Mouse (Mus musculus): ENCODE measurements at regions not wholly inside any gene's neighbourhood (a gene's known extent, or its start where the extent isn't known, plus 50 kb on each side); places are given as distances from the start of the nearest gene placed in this dataset.

DNA sequence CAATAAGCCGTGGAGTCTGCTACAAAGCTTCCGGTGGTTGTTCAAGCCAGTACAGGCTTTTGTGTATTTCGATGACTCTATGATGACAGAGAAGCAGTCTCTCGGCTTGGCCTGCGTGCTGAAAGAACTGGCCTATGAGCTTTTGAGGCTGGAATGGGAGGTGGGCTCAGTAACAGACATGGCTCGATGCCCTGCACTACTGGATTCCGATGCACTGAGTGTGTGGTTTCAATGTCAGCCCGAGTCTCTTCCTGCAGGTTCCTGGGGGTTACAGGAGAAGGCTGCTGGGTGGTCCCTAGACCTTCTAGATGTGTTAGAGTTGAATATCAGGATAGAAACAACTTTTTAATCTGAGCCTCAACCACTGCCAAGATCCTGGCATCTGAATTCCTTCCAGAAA is 53.2 kb downstream of the Gm815 start:
- in situ Hi-C loops (cut with MboI; ENCODE audit: unreplicated experiment in 2 of 2), result no loop called here

DNA sequence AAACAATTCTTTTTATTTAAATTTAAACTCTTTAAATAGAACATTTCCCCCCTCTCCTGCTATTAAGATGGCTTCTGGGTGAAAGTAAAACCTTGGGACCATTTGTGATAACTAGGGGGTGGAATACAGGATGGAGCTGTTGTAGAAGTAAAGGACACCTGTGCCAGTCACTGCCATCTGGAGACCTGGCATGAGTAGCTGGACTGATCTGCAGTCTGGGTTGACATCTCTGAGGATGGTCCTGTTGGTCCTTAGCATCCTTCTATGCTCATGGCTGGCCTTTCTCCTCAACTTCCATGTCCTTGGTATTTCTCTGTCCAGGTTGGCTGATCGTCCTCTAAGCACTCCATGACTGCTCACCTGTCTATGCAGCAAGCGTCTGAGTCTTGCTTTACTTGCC is 58.3 kb downstream of the Gm815 start:
- in situ Hi-C loops (cut with MboI; ENCODE audit: unreplicated experiment in 2 of 2), result no loop called here

GRCm38 (mm10) chr19:26946562-26946961 is 60.9 kb downstream of the Gm815 start:
- in situ Hi-C loops (cut with MboI; ENCODE audit: unreplicated experiment in 2 of 2), result no loop called here

GRCm38 (mm10) chr19:26948479-26948878 is 62.8 kb downstream of the Gm815 start:
- in situ Hi-C loops (cut with MboI; ENCODE audit: unreplicated experiment in 2 of 2), result no loop called here

DNA sequence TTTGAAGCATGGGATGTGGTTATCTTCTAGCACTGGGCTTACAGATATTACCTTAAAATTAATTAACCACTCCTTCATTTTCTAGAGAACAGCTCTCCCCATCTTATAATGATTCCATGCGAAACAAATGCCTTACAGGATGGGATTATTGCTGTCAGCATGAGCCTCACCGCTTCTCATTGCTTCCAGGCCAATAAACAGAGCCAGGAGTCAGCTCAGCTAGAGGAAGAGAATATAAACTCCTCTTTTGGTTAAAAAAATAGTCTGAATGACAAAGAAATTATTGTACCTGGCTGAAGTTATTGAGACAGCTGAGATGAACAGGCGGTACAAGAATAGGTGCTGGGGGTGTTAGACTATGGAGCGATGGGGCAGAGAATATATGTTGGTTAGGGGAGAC is 63.5 kb downstream of the Gm815 start:
- in situ Hi-C loops (cut with MboI; ENCODE audit: unreplicated experiment in 2 of 2), result no loop called here

GRCm38 (mm10) chr19:26953348-26953747 is 67.7 kb downstream of the Gm815 start:
- in situ Hi-C loops (cut with MboI; ENCODE audit: unreplicated experiment in 2 of 2), result loop anchor here in 1 of 2 experiments (25.0 kb wide), 1 partner anchor 1059 kb away; the partner anchor contains the start of gene Rfx3

DNA sequence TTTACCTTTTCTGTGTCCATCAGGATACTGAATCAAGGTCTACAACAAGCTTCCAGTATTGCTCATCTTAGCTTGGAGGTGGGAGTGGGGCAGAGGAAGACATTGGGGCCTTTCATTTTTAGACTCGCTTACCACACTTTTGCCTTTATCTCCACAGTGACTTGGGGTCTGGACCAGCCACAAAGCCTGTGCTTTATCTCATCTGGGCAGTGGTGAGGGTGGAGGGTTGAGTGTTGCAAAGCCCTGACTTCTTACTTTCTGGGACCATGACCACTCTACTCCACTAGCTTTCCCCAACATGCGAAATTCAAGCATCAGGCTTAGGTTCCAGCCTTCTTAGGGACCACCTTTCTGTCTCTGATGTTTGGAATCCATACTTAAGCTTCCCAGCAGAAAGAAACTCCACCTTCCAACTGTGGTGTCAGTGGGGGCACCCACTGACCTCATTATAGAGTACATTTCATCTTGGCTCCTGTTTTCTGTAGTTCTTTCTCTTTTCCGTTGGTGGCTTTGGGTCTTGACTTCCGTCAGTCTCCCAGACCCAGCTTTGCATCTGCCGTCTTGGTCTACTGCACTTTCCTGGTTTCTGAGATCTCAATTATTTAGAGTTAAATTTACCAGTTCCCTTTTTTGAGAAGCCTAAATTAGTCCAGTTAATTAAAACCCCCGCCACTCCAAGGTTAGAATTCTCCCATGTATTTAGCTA is 80.5 kb downstream of the Gm815 start:
- in situ Hi-C loops (cut with MboI; ENCODE audit: unreplicated experiment in 2 of 2), result loop anchor here in 1 of 2 experiments (5.0 to 25.0 kb wide), 3 partner anchors 219 to 1046 kb away; partner anchors contain the start of gene Rfx3

- in situ Hi-C loops (cut with MboI; ENCODE audit: unreplicated experiment in 2 of 2), result loop anchor here (5.0 to 25.0 kb wide), 3 partner anchors 238 to 1039 kb away; partner anchors contain the start of genes Pum3 (in 1 of the 2) and Rfx3 (in 1 of the 2)
These were observed 87.4 kb downstream of the Gm815 start for GRCm38 (mm10) chr19:26973058-26973457.

DNA sequence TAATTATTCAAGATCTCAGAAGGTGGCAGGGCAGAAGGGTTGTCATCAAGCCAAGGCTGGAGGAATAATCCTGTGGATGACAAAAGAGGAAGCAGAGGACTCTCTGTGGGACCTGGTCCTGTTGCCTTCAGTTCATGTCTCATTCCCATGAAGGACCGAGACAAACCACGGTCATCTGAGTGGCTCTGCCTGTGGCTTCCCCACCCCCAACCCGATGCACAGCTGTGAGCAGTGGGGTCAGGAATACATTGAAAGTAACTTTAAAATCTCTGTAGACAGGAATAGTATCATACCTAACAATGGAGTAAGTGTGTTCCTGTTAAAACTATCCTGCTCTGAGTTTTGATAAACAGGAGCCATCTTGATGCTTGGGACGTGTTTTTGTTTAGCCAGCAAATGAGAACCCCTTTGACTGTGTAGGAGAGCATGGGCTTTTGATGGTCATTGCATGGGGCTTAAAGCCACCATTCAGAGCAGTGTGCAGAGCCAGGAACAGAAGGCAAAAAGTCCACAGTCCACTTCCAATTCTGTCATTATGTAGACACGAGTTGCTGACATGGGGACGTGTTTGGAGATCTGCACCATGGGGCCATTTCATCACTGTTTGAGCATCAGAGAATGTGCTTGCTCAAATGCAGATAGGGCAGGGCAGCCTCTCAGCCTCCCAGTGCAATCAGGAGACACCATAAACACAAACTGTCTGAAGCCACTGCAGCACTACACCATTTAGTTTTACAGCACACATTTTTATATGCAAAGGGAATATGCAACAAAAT is 88.3 kb downstream of the Gm815 start:
- in situ Hi-C loops (cut with MboI; ENCODE audit: unreplicated experiment in 2 of 2), result loop anchor here (5.0 to 25.0 kb wide), 3 partner anchors 239 to 1038 kb away; partner anchors contain the start of genes Pum3 (in 1 of the 2) and Rfx3 (in 1 of the 2)

GRCm38 (mm10) chr19:26974576-26975204 is 89.0 kb downstream of the Gm815 start:
- in situ Hi-C loops (cut with MboI; ENCODE audit: unreplicated experiment in 2 of 2), result loop anchor here (5.0 to 25.0 kb wide), 3 partner anchors 240 to 1038 kb away; partner anchors contain the start of genes Pum3 (in 1 of the 2) and Rfx3 (in 1 of the 2)

DNA sequence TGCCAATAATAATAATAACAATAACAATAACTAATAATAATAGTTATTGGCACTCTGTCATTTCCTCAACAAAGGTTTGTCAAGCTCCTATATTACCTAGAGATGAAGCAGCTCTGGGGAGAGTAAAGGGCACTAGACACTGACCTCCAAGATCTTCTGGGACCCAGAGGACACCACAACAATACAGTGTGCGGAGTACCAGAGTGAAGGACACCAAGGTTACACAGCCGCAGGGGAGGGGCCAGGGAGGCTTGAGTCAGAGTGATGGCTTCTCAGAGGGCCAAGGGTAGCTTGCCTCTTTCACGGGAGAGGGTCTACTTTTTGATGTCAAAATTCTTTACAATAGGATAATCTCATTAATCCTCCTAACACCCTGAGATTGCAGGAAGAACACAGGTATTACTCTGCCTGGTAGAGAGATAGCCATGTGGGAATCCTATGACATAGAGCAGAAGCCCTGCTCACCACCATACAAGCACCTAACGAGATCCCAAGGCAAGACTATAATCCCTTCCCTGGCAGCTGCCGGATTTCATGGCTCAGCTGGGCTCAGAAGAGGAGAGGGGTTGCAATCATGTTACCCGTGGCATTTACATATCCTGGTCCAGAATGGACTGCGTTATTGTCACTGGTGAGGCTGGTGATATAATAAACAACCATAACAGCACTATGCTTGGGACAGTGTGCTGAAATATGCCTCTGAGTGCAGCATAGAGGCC is 91.1 kb downstream of the Gm815 start:
- in situ Hi-C loops (cut with MboI; ENCODE audit: unreplicated experiment in 2 of 2), result loop anchor here in 1 of 2 experiments (10.0 kb wide), 1 partner anchor 242 kb away; no protein-coding TSS in a partner anchor

DNA sequence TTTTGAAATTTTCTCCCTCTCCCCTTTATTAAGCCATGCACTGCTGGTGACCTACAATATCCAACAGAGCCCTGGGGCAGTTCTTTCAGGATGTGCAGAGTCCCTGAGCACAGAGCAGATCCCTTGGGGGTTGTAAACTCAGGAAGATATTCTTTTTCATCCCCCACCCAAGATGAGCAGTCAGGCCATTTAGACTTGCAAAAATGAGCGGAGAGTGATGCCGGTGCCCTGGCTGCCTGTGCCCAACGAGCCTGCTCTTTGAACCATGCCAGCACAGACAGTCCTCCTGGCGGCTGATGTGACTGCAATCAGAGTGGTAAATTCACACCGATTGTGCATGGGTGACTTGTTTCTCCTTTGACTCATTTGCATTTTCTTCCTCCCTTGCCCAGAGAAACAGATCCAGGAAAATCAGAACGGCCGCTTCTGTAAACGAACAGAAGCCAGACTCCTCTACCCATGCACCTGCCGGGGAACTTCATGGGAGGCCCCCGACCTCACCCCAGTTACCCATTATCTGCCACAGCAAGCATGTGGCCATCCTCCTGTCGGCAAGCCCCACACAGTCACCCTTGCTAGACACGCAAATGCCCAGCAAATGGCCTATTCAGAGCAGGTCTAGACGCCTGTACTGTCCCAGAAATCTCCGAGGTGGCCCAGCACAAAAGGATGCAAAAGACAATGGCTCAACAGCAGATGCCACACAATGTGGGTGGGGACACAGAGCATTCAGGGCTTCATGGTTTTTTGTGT is 92.4 kb downstream of the Gm815 start:
- in situ Hi-C loops (cut with MboI; ENCODE audit: unreplicated experiment in 2 of 2), result loop anchor here in 1 of 2 experiments (10.0 kb wide), 1 partner anchor 243 kb away; no protein-coding TSS in a partner anchor

- in situ Hi-C loops (cut with MboI; ENCODE audit: unreplicated experiment in 2 of 2), result loop anchor here in 1 of 2 experiments (10.0 kb wide), 1 partner anchor 244 kb away; no protein-coding TSS in a partner anchor
These were observed 92.9 kb downstream of the Gm815 start for GRCm38 (mm10) chr19:26978640-26979007.

DNA sequence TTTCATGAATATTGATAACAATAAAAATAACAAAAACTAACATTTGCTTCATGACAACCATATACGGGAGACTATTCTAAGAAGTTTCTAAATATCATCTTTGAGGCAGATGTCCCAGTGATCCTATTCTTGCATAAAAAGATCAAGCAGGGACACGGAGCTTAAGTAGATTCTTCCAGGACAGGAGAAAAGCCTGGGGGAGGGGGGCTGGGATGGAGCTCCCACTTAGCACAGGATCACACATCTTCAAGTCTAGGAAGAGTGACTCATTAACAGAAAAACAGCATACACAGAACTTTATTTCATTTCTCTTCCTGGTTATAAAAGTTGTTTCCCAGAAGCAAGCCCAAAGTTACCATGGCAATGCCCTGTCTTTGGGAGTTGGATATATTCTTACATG is 93.6 kb downstream of the Gm815 start:
- in situ Hi-C loops (cut with MboI; ENCODE audit: unreplicated experiment in 2 of 2), result loop anchor here in 1 of 2 experiments (10.0 kb wide), 1 partner anchor 245 kb away; no protein-coding TSS in a partner anchor

- in situ Hi-C loops (cut with MboI; ENCODE audit: unreplicated experiment in 2 of 2), result no loop called here
These were observed 101.0 kb downstream of the Gm815 start for GRCm38 (mm10) chr19:26986672-26987071.

GRCm38 (mm10) chr19:26987197-26987596 is 101.5 kb downstream of the Gm815 start:
- in situ Hi-C loops (cut with MboI; ENCODE audit: unreplicated experiment in 2 of 2), result no loop called here

DNA sequence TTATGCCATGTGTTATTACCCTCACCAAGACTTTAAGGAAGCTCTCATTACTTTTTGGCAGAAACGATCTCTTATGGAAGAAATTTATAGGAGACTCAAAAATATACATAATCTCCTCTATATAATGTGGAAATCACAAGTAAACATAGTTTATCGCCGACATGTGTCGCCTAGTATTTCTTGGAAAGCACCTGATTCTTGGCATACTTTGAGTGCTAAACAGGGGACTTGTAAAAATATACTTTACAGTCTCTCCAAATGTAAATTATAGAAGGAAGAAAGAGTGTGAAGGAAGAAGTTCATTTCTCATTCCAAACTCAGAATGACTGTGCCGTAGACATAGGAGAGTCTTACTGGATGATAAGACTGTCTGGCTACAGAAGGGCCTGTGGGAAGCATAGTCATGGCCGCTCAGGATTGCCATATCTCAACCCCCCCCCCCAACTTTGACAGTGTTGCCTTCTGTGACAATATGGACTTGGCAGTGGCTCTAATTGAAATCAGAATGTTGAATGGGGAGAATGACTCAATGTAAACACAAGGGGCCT is 102.3 kb downstream of the Gm815 start:
- in situ Hi-C loops (cut with MboI; ENCODE audit: unreplicated experiment in 2 of 2), result no loop called here

DNA sequence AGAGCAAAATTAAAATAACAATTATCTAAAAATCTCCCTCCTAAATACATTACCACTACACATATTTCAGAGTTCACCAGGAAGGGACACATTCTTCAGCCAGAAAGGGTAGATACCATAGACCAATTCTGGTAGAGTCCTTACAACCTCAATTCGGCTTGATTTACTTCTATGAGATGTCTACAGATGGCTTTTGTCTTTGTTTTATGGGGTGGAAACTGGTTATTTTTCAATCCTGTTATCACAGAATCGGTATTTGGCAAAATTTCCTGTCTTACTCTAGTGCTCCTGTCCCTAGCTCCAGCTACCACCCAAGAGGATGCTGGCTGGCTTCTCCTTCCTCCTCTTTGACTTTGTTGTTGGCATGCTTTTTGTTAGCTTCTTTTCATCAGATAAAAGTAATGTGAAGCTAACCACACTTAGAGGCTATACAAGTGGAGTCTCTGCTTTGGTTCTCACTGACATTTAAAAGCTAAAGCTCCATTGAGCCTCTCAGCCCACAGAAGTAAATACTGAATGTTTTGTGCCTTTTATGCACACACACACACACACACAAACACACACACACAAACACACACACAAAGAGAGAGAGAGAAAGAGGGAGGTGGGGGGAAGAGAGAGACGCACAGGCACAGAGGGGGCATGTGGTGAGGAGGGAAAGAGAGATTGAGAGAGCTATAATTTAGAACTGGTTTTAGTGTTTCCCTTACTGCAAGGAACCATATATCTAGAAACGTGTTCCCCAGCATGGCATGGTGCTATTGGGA is 109.1 kb downstream of the Gm815 start:
- in situ Hi-C loops (cut with MboI; ENCODE audit: unreplicated experiment in 2 of 2), result no loop called here

Data from v-Abl transformed pro-B cells (cell line).